Mouse (Mus musculus) C2C12 (cell line): ENCODE measurements around the gene Enpp4. TPM values are rescaled to one million over a fixed set of nuclear protein-coding genes. Genes with fewer than 3 reads are reported as not detected.

Source experiments
- H3K27me3 ChIP-seq: one replicate; pipeline ENCODE4 v1.6.1; 2011; ENCODE audit not compliant: control insufficient read depth, insufficient read depth, insufficient read length
- H3K36me3 ChIP-seq: one replicate; pipeline ENCODE4 v1.6.1; 2011; ENCODE audit not compliant: control insufficient read depth, insufficient read depth
- H3K4me3 ChIP-seq: one replicate; pipeline ENCODE4 v1.5.1; 2011; ENCODE audit warnings: mild to moderate bottlenecking, control low read depth; ENCODE audit not compliant: poor library complexity, insufficient read depth, severe bottlenecking
- H3K79me2 ChIP-seq: one replicate; pipeline ENCODE4 v1.6.1; 2011; ENCODE audit not compliant: control insufficient read depth, insufficient read depth
- H3K79me3 ChIP-seq: one replicate; pipeline ENCODE4 v1.6.1; 2011; ENCODE audit warnings: low read depth, control low read depth
- H3ac ChIP-seq: one replicate; pipeline ENCODE3; 2011; ENCODE audit warnings: low read depth; ENCODE audit not compliant: control insufficient read depth, insufficient read length
- CEBPB ChIP-seq: IDR thresholded peaks from one replicate; pipeline ENCODE4 v1.6.1; 2011; ENCODE audit warnings: low read depth, mild to moderate bottlenecking, control low read depth, moderate library complexity
- CTCF ChIP-seq: IDR thresholded peaks from one replicate; pipeline ENCODE4 v1.5.1; 2011; ENCODE audit not compliant: control insufficient read depth, insufficient read depth, insufficient read length
- FOSL1 ChIP-seq: IDR thresholded peaks from one replicate; pipeline ENCODE4 v1.8.0; 2011; ENCODE audit warnings: mild to moderate bottlenecking, low read length; ENCODE audit not compliant: poor library complexity, insufficient read depth, severe bottlenecking
- MAX ChIP-seq: IDR thresholded peaks from one replicate; pipeline ENCODE4 v1.6.1; 2011; ENCODE audit warnings: mild to moderate bottlenecking, control low read depth
- MYOD1 ChIP-seq: IDR thresholded peaks from one replicate; pipeline ENCODE4 v1.6.1; 2011; ENCODE audit warnings: low read depth; ENCODE audit not compliant: control insufficient read depth, insufficient read length
- MYOG ChIP-seq: IDR thresholded peaks from one replicate; pipeline ENCODE4 v1.6.1; 2011; ENCODE audit not compliant: control insufficient read depth, insufficient read length; ENCODE audit errors: extremely low read depth
- USF1 ChIP-seq: IDR thresholded peaks from one replicate; pipeline ENCODE4 v1.6.1; 2011; ENCODE audit warnings: low read depth, mild to moderate bottlenecking, control low read depth, moderate library complexity
- polyA plus RNA-seq: library from polyadenylated mRNA; unstranded; fragments of >200 nt; fragmentation: generic; extraction: Trizol; gene quantifications from one replicate; pipeline ENCODE4 v1.2.1, GENCODE M21; 2012; ENCODE audit warnings: missing spikeins

Enpp4 gene
- polyA plus RNA-seq, 1 experiment = 2.5 TPM

- peaks cover 3% of the 10 kb centered on the region for H3K27me3 ChIP-seq
- no peaks in the 10 kb centered on the region for H3K36me3 ChIP-seq
- no peak overlapping the region for H3ac ChIP-seq
- no peak overlapping the region for H3K4me3 ChIP-seq
- H3K79me2 ChIP-seq = no peaks in the 10 kb centered on the region
- H3K79me3 ChIP-seq = no peaks in the 10 kb centered on the region
- TF ChIP-seq MYOG (no peak), CTCF (peak; percentile 49)
Measured at GRCm38 (mm10) chr17:44130429-44130828, 24.8 kb upstream of the Enpp4 start.

GRCm38 (mm10) chr17:44129092-44129750 lies 23.6 kb upstream of the Enpp4 start:
- no peak for TF ChIP-seq MAX
- no peaks in the 10 kb centered on the region for H3K27me3 ChIP-seq
- H3K36me3 ChIP-seq = no peaks in the 10 kb centered on the region
- no peak overlapping the region for H3K4me3 ChIP-seq
- no peaks in the 10 kb centered on the region for H3K79me3 ChIP-seq
- H3K79me2 ChIP-seq = no peaks in the 10 kb centered on the region
- no peak overlapping the region for H3ac ChIP-seq

DNA sequence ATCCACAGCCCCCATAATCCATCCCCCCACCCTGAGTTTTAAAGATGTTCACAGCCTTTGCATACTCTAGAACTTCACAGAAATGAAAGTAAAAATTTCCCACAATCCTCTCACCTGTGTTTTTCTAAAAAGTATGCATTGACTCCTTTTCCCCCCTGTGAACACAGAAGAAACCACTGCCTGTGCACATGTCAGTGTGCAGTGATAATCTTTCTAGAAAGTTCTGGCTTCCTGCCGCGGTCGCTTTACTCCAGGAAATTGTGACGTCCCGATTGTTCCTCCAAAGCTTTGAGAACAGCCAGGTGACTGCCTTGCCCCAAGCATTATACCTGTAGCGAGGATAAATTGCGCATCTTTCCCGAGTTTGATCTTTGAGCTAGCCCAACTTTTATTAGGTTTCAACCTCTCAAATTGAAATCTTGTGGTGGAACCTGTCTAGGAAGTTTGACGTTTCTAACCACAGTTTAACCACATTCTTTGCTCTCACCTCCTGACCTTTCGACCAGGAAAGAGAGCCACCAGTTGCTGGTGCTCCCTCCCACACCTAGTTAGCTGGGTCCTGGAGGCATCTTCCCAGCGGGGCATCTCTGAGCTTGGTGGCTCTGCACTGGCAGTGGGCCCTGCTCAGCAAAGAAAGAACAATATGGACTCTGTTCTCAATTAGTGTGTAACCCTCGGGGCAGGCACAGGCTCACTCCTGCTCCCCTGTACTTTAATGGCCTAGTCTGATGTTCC lies 15.9 kb upstream of the Enpp4 start:
- no peaks in the 10 kb centered on the region for H3K79me2 ChIP-seq
- no peaks in the 10 kb centered on the region for H3K27me3 ChIP-seq
- H3K79me3 ChIP-seq = no peaks in the 10 kb centered on the region
- no peak overlapping the region for H3ac ChIP-seq
- TF ChIP-seq USF1 = no peak
- TF ChIP-seq CTCF = no peak
- TF ChIP-seq FOSL1 = no peak
- no peak for TF ChIP-seq MYOG
- TF ChIP-seq MYOD1 = no peak
- TF ChIP-seq MAX = no peak
- no peaks in the 10 kb centered on the region for H3K36me3 ChIP-seq
- no peak overlapping the region for H3K4me3 ChIP-seq

DNA sequence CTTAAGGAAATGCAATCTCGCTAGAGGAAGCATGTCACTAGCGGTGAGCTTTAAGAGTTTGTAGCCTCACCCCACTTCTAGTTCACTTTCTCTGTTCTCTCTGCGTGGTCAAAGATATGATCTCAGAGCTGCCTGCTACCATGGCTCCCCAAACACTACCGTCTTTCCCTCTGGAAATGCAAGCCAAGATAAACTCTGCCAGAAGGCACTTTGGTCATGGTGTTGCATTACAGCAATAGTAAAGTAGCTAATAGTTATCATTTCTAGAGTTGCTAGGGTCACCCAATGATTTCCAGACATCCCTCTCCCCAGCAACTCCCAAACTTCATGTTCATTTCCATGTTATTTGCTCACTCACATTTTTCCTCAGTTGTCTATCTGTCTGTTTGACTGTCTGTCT lies 12.6 kb upstream of the Enpp4 start:
- no peak overlapping the region for H3ac ChIP-seq
- TF ChIP-seq USF1 (no peak), CEBPB (no peak), MAX (no peak), FOSL1 (no peak), MYOD1 (no peak), MYOG (no peak), CTCF (no peak)

DNA sequence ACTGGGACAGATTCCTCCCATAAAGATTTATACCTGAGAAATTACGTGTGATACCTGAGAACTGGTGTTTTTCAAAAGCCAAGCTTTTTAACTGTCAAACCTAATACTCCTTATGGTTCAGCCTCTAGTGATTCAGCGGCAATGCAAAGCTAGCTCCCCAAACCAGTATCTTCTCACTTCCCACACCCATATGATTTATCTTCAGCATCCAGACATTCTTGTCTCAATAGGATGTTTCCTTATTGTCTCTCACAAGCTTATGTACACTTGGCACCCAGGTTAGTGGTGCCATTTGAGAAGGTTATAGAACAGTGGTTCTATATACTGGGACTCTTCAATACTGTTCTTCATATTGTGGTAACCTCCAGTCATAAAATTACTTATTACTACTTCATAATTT lies 12.1 kb upstream of the Enpp4 start:
- H3ac ChIP-seq = no peak overlapping the region
- no peaks in the 10 kb centered on the region for H3K79me3 ChIP-seq
- no peaks in the 10 kb centered on the region for H3K27me3 ChIP-seq
- no peak overlapping the region for H3K4me3 ChIP-seq
- TF ChIP-seq CTCF (no peak), CEBPB (no peak), MYOG (no peak), FOSL1 (no peak), USF1 (no peak), MAX (no peak), MYOD1 (no peak)
- H3K79me2 ChIP-seq = no peaks in the 10 kb centered on the region
- H3K36me3 ChIP-seq = no peaks in the 10 kb centered on the region

More for the DNA sequence above, 12.6 kb upstream of the Enpp4 start:
- Histone ChIP-seq H3K4me3 (no peak overlapping the region), H3K79me2 (no peaks in the 10 kb centered on the region), H3K36me3 (no peaks in the 10 kb centered on the region), H3K79me3 (no peaks in the 10 kb centered on the region), H3K27me3 (no peaks in the 10 kb centered on the region)

DNA sequence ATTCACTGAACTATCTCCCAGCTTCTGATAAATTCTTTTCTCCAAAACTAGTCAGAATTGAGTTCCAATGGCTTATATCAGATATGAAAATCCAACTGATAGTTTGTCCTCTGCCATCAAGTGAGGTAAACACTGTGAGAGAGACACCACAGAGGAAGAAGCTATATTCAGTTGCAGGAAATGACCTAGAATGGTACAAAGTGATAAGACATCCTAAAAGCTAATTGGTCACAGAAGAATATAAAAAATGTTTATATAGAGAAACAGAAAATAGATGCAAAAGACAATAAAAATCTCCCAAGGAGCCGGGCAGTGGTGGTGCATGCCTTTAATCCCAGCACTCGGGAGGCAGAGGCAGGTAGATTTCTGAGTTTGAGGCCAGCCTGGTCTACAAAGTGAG lies 11.0 kb upstream of the Enpp4 start:
- H3K79me2 ChIP-seq = no peaks in the 10 kb centered on the region
- H3ac ChIP-seq = no peak overlapping the region
- H3K36me3 ChIP-seq = no peaks in the 10 kb centered on the region
- H3K79me3 ChIP-seq = no peaks in the 10 kb centered on the region
- no peak overlapping the region for H3K4me3 ChIP-seq
- no peaks in the 10 kb centered on the region for H3K27me3 ChIP-seq
- TF ChIP-seq MYOD1 (no peak), MYOG (no peak), USF1 (no peak), CTCF (no peak), CEBPB (no peak), MAX (no peak)
